Mouse (Mus musculus): ENCODE measurements around the gene Mgrn1.

Mgrn1 gene

DNA sequence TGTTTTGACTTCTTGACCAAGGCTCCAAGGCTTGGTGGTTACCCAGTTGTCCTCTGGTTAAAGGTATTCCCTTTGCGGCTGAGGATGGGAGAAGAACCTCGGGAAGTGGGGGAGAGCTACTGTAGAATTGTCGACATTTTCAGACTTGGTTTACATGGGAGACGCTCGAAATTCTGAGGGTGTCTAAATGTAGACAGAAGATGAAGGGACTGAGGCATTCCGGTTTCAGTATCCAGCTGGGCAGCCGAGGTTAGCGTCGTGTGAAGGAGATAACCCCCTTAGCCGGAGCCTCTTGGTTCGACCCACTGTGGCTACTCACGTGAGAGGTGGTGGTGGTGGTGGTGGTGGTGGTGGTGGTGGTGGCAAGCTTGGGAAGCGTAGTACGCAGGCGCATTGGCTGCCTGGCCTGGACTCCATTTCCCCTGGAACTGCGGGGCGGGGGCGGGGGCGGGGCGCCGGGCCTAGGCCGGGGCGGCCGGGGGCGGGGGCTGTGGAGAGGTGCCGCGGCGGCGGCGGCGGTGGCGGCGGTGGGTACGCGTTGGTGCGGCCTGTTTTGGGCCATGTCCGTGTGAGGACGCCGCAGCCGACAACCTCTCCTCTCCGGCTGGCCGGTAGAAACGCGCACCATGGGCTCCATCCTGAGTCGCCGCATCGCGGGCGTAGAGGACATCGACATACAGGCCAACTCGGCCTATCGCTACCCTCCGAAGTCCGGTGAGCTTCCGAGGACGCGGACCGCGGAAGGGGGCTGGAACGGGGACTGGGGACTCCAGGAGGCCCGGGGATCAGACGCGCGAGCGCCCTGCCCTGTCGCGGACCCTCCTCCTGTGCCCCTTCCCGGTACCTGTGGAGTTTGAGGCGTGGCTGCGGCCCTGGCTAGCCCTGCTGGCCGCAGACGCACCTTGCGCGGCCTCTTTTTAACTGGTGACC lies at the start of gene Mgrn1:
Gene Mgrn1 (plus strand): TSS at position 490 of the 930 bp plus-strand sequence.
- peak; percentile 92 for DNase-seq

DNA sequence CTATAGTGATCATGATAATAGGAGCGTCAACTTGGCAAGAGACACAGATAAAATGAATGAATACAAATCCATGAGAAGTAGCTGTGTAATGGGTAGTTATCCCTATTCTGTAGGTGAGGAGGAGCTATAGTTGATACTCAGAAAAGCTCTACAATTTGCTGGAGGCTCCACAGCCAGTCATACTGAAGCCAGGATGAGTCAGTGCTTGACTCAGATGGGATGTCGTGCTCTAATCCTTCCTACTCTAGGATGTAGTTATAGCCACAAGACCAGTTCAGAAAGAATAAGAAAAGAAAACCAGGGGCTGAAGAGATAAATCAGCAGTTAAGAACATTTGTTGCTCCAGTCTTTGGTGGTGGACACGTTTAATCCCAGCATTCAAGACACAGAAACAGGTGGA lies 48.4 kb upstream of the Mgrn1 start:
- no peak for DNase-seq

DNA sequence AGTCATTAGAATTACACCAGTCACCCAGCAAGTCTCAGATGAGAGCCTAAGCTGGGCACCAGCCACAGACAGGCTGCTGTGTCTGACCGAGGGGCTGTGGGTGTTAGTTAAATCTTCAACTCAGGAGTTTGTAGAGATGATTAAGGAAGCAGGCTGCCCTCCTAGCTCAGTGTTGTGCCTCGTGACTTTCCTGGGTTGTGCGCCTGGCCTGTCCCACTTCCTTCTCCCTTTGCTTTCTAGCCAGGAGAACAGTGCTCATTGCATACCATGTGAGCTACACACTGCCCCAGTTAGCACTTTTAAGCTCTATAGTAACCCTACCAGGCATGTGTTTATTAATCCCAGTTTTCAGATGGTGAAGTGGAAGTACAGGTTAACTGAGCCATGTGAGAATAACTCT lies 46.5 kb upstream of the Mgrn1 start:
- DNase-seq, result no peak

DNA sequence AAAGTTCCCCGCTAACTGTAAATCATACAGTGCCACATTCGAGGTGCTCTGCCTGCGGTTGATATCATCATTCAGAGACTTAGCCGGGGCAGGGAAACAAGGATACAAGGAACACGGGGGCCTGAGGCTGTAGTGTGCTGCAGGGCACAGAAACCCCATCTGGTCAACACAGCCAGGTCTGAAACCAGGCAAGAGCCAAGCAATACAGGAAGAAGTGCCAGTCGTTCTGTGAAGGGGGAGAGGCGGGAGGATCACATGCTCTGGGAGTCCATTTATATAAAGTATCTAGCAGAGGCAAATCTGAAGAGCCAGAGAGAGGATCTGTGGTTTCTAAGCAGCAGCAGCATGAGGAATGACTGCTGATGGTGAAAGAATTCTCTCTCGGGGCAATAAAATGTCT lies 45.8 kb upstream of the Mgrn1 start:
- no peak for DNase-seq

DNA sequence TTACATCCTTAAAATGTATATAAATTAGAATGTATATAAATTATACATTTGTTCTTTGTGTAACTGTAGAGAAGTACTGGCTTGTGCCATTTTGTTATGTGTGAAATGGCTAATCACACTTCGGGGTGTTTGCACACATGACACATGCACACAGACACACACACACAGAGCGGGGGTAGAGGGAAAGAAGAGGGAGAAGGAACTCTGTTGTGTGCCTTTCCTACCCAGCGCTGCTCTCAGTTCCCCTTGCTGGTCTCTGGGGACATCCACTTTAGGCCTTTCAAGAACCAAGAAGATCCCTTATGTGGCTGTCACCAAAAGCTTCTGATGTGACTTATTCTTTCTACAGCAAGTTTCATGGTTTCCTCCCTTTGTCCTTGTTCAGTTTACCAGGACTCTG lies 39.0 kb upstream of the Mgrn1 start:
- no peak for DNase-seq

DNA sequence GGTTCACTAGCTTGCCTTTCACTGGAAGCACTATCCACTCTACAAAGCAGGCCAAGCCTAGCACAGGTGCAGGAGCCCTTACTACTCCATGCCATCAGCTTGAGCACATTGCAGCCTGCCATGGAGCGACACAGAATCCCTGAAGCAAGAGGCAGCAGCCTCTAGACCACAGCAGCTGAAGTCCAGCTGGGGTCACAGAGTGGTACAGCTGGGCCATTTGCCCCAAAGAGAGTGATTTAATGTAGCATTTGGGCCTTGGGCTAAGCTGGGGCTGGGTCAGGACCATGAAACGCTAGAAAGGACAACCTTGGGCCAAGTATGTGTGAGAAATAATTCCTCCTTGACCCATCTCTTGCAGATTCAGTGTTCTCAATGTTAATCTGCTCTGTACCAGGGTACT lies 38.0 kb upstream of the Mgrn1 start:
- DNase-seq, result no peak

DNA sequence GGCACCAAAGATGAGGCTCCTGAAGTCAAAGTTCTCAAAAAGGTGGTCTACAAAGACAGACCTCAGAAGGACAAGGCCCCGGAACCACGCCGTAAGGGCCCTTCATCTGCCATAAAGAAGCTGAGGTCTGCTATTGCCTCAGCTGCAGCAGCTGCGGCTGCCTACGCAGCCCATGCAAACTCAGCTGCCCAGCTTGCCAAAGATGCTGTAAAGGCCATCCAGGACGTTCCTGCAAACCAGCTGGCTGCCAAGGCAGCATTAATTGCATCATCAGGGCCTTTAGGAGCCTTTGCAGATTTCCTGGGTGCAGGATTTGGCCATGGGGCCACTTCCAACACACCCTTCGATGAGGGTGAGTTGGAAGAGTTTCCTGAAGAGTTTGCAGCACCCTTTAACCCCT lies 35.7 kb upstream of the Mgrn1 start:
- DNase-seq, result no peak

DNA sequence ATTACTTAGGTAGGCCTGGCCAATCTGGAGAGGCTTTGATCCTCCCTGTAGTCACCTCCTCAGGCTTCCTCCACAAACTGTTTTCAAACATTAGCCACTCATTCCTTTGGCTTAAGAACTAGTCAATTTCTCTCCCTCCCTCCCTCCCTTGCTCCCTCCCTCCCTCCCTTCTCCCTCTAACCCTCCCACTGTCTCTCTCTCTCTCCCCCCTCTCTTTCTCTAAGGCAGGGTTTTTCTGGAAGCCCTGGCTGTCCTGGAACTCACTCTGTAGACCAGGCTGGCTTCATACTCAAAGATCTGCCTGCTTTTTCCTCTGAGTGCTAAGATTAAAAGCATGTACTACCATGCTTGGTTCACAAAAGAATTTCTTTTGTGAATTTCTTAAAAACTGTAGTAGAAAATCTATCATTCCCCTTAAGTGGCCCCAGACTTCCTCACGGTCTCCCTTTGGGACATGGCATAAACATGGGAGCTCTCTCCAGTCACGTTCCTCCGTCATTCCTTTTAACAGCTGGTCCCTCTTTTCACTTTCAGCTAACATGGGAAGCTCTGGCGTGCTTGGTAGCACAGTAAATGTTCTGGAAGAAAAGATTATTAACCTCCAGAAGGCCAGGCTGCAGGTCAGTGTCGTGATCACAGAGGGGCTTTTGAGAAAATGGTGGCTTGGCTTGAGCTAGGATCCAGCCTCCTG lies 35.0 kb upstream of the Mgrn1 start:
- no peak for DNase-seq

DNA sequence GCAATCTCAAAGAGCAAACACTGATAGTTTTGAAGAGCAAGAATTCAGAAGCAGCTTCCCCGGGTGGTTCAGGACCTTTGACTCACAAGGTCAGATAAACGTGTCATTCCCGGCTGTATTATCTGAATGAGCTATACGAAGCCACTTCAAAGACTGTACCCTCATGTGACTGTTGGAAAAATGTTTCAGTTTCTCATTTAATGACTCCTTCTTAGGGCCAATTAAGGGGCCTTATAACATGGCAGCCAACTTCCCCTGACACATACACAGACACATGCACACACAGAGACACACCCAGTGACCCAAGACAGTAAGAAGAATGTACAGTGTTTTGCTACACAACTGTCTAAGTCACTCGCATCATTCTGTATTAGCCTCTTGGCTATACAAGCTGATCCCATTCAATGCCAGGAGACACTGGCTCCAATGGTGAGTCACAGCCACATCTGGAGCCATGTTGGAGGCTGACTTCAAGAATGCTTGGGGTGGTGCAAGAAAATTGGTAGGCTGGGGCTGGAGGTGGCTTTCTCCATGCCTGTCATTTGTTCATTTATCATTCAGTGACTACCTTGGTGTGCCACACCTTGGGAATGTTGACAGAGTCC lies 30.9 kb upstream of the Mgrn1 start:
- no peak for DNase-seq

DNA sequence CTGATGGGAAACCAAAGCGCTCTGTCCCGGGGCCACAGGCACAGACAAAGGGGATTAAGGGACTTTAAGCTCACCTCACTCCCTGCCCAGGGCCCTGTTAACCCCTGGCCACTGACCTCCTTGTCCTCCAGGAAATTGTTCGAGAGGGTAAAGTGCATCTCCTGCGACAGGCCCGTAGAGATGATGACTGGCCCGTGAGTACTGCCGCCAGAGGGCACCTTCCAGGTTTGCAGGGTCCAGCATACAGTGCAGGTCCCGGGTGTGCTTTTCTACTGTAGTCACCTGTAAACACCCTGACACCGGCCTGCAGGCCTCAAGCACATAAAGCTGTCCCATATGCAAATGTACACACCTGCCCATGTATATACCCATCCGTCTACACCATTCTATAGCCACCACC lies 24.7 kb upstream of the Mgrn1 start:
- DNase-seq, result no peak

DNA sequence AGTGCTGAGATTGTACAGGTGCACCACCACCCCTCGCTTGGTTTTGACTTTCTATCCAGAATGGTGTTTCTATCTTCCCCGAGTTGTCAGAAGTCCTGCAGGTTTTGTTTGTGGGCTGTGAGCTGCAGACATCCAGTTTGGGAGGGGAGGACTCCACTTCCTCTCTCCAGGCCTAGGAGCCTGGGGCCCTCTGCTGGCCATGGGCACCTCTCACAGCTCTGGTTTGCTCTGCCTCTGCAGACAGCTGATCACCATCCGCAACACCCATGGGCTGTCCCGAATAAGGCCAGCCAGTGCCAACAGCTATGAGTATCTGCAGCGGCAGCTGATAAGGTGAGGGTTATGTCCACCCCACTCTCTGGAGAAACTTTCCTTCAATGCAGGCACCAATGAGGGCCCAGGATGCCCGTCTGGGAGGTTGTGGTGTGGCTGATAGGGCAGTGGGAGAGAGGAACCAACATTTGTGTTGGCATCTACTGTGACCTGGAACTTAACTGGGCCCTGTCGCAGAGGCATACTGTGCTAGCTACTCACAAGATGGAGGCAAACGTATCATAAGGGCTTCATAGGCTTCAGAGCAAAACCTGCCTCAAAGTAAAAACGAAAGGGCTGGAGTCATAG lies 23.1 kb upstream of the Mgrn1 start:
- DNase-seq, result peak; percentile 47

DNA sequence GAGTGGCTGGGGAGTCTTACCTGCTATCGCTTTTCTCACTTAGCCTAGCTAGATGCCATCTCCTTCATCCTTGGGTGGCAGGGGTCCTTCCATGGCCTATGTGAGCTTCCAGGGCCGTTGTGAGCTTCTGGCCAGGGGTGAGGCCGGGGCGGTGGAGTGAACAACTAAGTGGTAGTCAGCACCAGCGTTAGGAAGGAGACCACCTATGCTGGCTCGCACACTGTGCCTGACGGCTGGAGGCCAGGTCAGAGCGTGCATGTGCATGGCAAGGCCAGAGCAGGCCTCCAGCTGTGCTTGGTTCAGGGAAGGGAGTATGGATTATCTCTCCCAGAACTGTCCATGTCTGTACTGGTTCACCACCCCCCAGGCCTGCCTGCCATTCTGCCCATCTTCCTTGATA lies 22.3 kb upstream of the Mgrn1 start:
- no peak for DNase-seq

DNA sequence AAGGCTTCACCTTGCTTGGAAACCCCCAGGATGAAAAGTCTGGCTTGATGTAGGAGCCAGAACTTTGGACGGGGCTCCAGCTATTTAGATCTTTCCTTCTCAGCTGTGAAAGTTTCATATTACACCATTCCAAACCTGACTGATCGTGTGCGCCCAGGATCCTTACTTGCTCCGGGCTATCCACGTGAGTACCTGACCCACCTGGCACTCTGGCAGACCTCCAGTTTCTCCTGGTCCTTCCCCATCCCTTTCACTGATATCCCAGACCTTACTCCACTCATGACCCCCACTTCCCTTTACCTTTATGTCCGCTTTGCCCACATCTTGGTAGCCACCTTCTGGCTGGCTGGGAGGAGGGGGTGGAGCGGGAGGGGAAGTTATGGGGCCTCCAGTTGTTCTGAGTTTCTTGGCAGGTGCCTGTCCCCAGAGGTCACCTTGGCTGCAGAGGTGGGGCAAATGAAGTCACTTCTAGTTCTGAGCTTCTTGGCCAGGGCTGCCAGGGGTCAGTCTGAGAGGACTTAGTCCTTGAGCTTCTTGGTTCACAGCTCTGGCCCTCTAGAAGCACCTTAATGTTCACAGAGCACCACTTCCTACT lies 19.9 kb upstream of the Mgrn1 start:
- peak; percentile 39 for DNase-seq

DNA sequence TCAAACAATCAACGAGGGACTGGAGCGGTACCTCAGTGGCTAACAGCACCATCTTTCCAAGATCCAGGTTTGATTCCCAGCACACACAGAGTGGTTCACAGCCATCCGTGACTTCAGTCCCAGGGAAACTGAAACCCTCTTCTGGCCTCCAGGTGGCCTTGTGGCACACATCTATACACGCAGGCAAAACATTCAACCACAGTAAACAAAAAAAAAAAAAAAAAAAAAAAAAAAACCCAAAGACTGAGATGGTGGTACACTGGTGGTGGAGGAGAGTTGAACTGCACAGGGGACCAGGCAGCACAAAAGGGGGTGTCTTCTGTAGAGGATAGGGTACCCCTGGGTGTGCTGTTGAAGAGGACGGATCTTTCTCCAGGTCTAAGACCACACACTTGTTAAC lies 15.6 kb upstream of the Mgrn1 start:
- no peak for DNase-seq

DNA sequence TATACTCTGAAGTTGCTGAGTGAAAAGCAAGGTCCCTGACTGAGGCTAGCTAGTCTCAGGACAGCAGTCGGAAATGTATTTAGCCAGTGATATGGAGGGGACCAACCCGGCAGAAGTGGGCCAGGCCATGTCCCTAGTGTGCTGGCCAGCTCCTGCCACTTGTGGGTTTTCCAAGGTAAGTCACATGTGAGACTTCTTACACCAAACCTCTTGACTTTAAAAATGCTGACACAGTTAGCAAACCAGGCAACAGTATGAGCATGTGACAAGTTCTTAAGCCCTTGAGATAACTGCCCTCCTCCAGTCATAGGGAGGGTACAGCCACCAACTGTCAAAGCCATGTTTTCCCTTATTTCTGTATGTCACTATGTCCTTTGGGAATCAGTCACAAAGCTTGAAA lies 14.1 kb upstream of the Mgrn1 start:
- DNase-seq, result no peak

DNA sequence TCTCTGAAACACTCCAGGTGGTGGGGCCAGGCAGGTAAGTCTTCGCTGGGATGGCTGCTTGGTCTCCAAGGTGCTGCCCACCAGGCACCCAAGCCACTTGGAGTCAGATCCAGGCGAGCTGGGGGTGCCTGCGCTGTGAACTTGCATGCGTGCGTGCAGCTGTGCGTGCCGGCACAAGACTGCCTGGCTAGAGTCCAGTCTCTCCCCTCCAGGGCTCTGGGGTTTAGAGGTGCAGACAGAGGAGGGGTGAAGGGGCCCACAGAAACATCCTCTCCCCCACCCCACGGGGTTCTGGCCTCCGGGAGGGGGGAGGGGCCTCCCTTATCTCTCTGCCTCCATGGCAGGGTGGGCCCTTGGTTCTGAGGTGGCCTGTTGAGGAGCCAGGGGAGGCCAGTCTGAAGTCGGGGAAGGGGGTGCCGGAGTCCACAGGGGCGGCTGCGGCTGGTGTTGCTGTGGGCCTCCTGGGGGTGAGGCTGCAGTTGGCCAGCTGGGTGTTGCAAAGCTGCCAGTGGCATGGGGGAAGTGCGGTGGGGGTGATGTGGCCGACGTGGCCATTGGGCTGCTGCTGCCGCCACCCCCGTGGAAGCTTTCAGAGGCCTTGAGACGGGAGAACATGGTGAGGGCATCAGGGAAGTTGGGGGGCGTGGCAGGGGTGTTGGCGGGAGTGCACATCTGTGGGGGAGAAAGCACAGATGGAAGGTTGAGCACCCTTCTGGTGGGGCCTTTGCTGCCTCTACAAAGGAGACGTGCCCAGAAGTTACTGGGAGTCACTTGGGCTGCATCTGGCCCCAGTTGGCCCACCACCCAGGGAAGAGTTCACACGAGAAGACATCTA lies 10.6 kb upstream of the Mgrn1 start:
- DNase-seq, result peak; percentile 71

DNA sequence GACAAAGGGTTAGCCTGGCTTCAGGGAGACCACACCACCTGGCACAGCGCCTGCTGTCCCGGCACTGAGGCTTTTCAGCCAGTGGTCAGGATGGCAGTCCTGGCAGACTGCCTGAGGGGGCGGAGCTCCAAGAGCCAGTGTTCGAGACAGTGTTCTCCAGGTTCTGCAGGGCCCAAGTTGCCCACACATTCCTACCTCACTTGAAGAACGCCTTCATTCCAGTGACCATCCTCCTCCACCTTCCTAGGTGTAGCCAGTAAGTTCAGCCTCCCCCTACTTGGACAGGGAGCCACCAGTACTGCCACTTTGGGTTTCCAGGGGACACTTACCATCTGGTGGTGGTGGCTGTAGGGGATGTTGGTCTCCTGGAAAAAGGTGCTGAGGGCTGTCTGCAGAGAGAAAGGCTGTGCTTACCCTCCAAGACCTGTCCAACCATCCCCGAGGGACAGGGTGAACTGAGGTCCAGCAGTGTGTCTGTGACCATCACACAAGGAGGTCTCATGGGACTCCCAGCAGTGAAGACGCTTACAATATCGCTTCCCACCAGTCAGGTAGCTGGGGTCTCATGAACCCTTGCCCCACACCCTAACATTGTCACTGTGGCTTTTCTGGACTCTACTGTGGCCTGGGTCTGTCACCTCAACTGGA lies 9.9 kb upstream of the Mgrn1 start:
- peak; percentile 38 for DNase-seq

DNA sequence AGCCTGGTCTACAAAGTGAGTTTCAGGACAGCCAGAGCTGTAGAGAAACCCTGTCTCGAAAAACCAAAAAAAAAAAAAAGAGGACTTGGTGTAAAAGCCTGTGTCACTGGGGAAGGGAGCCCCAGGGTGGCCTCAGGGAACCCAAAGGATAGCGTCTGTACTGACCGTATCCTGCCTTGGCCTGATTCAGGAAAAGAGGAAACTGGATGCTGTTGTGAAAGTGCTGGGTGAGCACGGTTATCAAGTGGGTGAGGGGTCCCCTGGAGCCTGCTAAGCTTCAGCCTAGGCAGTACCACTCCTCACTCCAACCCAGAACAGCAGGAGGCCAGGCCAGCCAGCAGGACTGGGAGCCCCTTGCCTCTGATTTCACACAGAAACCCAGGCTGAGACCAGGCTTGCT lies 8.9 kb upstream of the Mgrn1 start:
- DNase-seq, result peak; percentile 59

DNA sequence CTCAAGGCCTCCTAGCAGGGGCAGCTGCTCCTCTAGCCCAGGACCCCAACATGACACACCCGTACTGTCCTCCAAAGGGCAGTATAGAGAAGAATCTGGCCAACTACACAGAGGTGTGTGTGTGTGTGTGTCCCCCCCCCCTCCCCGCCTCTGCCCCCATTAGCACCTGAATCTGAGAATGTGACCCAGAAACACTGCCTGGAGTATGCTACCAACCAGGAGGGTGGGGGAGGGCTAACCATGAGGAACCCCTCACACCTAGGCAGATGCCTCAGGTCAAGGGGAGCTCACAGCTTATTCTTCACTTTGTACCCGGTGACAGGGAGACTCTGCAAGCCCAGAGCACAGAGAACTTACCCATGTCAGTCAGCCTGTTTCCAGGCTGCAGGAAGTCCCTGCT lies 8.3 kb upstream of the Mgrn1 start:
- no peak for DNase-seq

DNA sequence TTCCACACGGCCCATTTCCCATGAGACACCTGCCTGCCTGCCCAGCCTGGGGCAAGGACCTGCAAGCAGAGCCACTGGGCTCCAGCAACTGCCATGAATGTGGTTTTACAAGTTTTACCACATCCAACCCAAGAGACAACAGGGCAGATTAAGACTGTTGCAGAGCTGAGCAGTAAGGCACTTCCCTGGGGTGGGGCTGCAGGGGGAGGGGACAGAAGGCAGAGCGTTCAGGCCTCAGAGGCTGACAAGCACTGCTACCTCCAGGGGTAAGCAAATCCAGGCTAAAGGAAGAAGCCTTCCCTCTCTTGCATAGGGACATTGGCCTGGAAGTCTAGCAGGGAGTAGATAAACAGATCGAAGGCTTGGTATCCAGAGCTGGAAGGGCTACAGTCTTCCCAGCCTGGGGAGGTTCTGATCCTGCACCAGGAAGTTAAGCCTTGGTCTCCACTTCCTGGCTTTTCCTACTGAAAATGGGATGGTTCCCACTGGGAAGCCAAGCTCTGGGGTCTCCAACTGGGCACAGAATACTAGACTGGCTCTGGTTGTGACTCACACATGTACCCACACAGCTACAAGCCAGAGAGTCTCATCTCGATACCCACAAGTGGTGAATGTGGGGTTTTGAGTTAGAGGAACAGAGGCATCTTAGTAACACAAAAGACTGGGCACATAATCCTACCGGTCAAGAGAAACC lies 7.7 kb upstream of the Mgrn1 start:
- DNase-seq, result peak; percentile 57
